Mouse (Mus musculus) ES-E14 (cell line): ENCODE measurements around the gene Rims4.

Source experiments
- MAFK ChIP-seq: IDR thresholded peaks from 2 replicates; pipeline ENCODE4 v1.6.1; 2014; ENCODE audit warnings: mild to moderate bottlenecking, low read depth, low read length, inconsistent platforms; ENCODE audit not compliant: insufficient read depth
- ZNF384 ChIP-seq: IDR thresholded peaks from 2 replicates; pipeline ENCODE4 v1.6.1; 2012; ENCODE audit warnings: low read depth, low read length, inconsistent platforms

GRCm38 (mm10) chr2:163914107-163914506 lies 4.4 kb downstream of the Rims4 start:
- TF ChIP-seq MAFK (no peak), ZNF384 (no peak)
